Mouse (Mus musculus) heart, postnatal 0 days (tissue): ENCODE data around the gene Spag16.

Source experiments
- CTCF ChIP-seq: IDR thresholded peaks from 2 replicates; pipeline ENCODE4 v1.5.1; 2016; ENCODE audit warnings: antibody characterized with exemption, control low read depth, low read depth
- EP300 ChIP-seq: IDR thresholded peaks from 2 replicates; pipeline ENCODE4 v1.6.1; 2016; ENCODE audit warnings: antibody characterized with exemption, low read depth

GRCm38 (mm10) chr1:70012991-70013390 lies 186.2 kb downstream of the Spag16 start:
- TF ChIP-seq EP300 (no peak), CTCF (no peak)
